Mouse (Mus musculus): ENCODE measurements around the gene Sobp. TPM values are rescaled to one million over a fixed set of nuclear protein-coding genes. Genes with fewer than 3 reads are reported as not detected.

Gene Sobp
- polyA plus RNA-seq, 1 experiment, result 14.7 TPM

DNA sequence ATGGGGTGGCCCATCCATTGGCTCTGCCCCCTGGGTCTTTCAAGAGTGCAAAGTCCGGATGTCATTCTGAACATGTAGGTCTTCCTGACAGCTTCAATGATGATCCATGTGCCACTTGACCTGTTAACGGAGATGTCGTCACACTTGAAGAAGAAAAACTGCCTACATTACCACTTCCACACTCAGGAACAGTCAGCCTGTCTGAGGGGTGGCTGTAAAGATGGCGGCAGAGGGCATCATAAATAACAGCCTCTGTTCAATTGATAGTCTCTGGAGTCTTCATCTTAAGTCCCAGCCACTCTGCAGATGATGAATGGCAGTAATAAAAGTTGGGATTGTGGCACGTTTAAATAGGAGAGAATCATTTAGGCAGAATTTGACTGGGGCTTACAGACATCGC is 87.4 kb downstream of the Sobp start:
- 90% methylated on average over 6 of the region's 6 CpGs for WGBS

DNA sequence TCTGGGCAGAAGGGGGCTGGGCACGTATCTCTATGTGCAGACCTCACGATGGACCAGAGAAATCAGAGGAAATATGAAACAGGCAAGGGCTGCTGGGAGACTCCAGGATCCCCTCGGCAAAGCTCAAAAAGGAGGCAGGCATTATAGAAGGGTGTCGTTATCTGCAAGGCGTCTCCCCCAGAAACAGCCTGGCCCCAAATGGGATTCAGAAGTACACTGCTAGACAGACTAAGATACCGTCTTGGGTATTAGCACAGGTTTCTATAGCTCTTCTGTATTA is 90.3 kb downstream of the Sobp start:
- 77% methylated on average over 6 of the region's 6 CpGs for WGBS

More for the DNA sequence above, 87.4 kb downstream of the Sobp start:
- TF ChIP-seq CTCF (IDR thresholded peaks at IDR 0.05; ENCODE audit: borderline replicate concordance, insufficient read depth, low read depth, low read length) (no peak), POLR2A (IDR thresholded peaks at IDR 0.05; ENCODE audit: borderline replicate concordance, insufficient read depth, low read length) (no peak)
- Histone ChIP-seq H3K27me3 (ENCODE audit: control insufficient read depth, insufficient read depth, low read length) (no peaks in the 10 kb centered on the region), H3K4me1 (ENCODE audit: control insufficient read depth, insufficient read depth, low read length) (no peaks in the 10 kb centered on the region), H3K4me3 (replicated peaks; ENCODE audit: insufficient read depth, low read depth, low read length) (no peak overlapping the region), H3K27ac (ENCODE audit: insufficient read depth, low read length) (no peak overlapping the region)
- DNase-seq, result no peak

DNA sequence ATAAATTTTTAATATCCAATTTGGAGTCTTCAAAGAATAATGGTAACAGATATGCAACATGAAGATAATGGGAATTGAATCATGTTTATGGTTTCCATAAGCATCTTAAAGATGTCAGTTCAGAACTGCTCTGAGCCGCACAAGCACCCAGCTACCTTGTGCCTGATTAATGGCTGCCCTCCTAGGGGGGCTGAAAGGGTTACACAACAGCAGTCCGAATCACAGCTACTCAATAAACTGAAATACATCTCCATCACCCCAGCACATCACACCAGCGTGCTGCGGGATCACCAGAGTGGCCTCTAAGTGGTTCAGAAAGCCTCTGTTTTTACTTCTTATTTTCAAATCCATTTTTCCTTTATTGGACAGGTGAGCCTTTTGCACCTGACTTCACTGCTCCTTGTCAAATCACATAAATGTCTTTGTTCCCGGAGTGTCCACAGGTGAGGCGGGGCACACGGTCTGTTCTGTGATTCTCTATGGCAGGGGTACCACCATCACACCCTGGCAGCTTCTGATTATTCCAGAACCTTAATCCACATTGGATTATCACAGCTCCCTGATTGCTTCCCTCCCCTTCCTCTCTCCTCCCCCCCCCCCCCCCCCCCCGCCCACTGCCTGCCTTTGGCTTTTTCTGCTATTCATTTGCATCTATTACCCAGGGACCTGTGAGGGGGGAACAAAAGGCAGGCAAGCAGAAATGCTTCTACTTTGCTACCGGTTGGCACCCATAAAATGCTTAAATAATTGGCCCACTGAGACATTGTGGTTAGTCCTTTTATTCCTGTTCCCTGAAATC is 90.8 kb downstream of the Sobp start:
- Histone ChIP-seq H3K4me3 (replicated peaks; ENCODE audit: insufficient read depth, low read depth, low read length) (no peak overlapping the region), H3K27me3 (ENCODE audit: control insufficient read depth, insufficient read depth, low read length) (no peaks in the 10 kb centered on the region), H3K27ac (ENCODE audit: insufficient read depth, low read length) (no peak overlapping the region), H3K4me1 (ENCODE audit: control insufficient read depth, insufficient read depth, low read length) (peaks cover 7% of the 10 kb centered on the region)
- DNase-seq, result no peak
- WGBS, result 81% methylated on average over 9 of the region's 9 CpGs
- TF ChIP-seq POLR2A (IDR thresholded peaks at IDR 0.05; ENCODE audit: borderline replicate concordance, insufficient read depth, low read length) (no peak), CTCF (IDR thresholded peaks at IDR 0.05; ENCODE audit: borderline replicate concordance, insufficient read depth, low read depth, low read length) (no peak)

More for the DNA sequence above, 90.3 kb downstream of the Sobp start:
- DNase-seq, result no peak
- H3K4me3 ChIP-seq (replicated peaks; ENCODE audit: insufficient read depth, low read depth, low read length), result no peak overlapping the region
- TF ChIP-seq CTCF (IDR thresholded peaks at IDR 0.05; ENCODE audit: borderline replicate concordance, insufficient read depth, low read depth, low read length) (no peak), POLR2A (IDR thresholded peaks at IDR 0.05; ENCODE audit: borderline replicate concordance, insufficient read depth, low read length) (no peak)
- H3K27me3 ChIP-seq (ENCODE audit: control insufficient read depth, insufficient read depth, low read length), result no peaks in the 10 kb centered on the region
- no peak overlapping the region for H3K27ac ChIP-seq (ENCODE audit: insufficient read depth, low read length)
- peaks cover 7% of the 10 kb centered on the region for H3K4me1 ChIP-seq (ENCODE audit: control insufficient read depth, insufficient read depth, low read length)

DNA sequence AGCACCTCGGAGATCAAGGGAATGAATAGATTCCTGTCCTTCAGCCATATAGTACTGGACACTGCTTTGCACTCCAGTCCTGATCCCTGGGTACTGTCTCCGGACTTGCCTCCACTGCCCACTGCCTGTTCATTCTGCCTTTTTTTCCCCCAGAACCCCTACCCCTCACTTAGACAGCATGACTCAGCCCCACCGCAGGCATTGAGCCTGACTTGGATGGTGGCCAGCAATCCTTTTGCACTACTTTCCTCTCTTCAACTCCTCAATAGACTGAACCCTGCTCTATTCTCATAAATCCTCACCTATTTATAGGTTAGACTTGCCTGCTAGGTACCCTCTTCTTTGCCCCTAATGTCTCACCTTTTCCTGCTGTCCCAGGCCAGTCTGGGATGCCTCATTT is 93.0 kb downstream of the Sobp start:
- Histone ChIP-seq H3K27ac (ENCODE audit: insufficient read depth, low read length) (no peak overlapping the region), H3K4me1 (ENCODE audit: control insufficient read depth, insufficient read depth, low read length) (peaks cover 7% of the 10 kb centered on the region), H3K4me3 (replicated peaks; ENCODE audit: insufficient read depth, low read depth, low read length) (no peak overlapping the region), H3K27me3 (ENCODE audit: control insufficient read depth, insufficient read depth, low read length) (no peaks in the 10 kb centered on the region)
- no peak for TF ChIP-seq POLR2A (IDR thresholded peaks at IDR 0.05; ENCODE audit: borderline replicate concordance, insufficient read depth, low read length)
- TF ChIP-seq CTCF (IDR thresholded peaks at IDR 0.05; ENCODE audit: borderline replicate concordance, insufficient read depth, low read depth, low read length), result no peak
- peak; percentile 36 to 41 for DNase-seq
- 26% methylated on average over 3 of the region's 3 CpGs for WGBS

DNA sequence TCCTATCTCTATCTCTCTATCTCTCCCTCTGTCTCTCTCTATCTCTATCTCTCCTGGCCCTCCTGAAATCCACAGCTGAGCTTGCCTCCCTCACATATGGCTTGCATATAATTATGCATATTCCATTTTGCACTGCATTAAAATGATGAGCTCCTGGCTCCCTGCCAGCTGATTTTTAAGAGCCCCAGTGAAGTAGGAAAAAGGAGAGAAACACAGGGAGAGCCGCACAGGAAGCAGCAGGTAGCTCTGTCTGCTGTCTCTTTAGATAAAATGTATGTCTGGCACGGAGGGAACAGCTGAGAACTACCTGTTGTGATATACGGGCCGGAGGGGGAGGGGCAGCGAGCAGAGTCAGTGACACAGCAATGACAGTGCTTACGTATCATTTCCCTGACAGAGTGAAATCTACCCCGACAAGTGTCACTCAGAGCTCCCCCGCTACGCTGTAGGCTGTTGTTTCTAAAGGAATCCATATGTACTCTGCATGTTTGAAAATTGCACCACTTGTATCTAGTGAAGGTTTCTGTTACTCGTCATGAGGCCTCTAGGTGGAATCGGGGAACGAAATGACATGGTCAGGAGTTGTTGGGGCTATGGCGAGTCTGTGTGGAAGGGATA is 98.7 kb downstream of the Sobp start:
- Histone ChIP-seq H3K4me3 (replicated peaks; ENCODE audit: insufficient read depth, low read depth, low read length) (no peak overlapping the region), H3K27ac (ENCODE audit: insufficient read depth, low read length) (no peak overlapping the region), H3K27me3 (ENCODE audit: control insufficient read depth, insufficient read depth, low read length) (no peaks in the 10 kb centered on the region), H3K4me1 (ENCODE audit: control insufficient read depth, insufficient read depth, low read length) (0 out of 2 replicates have a peak, but pooled peaks cover 4% of the 10 kb centered on the region)
- DNase-seq, result peak in 1 of 2 experiments; percentile 5
- 48% methylated on average over 13 of the region's 13 CpGs for WGBS
- TF ChIP-seq POLR2A (IDR thresholded peaks at IDR 0.05; ENCODE audit: borderline replicate concordance, insufficient read depth, low read length) (no peak), CTCF (IDR thresholded peaks at IDR 0.05; ENCODE audit: borderline replicate concordance, insufficient read depth, low read depth, low read length) (no peak)

DNA sequence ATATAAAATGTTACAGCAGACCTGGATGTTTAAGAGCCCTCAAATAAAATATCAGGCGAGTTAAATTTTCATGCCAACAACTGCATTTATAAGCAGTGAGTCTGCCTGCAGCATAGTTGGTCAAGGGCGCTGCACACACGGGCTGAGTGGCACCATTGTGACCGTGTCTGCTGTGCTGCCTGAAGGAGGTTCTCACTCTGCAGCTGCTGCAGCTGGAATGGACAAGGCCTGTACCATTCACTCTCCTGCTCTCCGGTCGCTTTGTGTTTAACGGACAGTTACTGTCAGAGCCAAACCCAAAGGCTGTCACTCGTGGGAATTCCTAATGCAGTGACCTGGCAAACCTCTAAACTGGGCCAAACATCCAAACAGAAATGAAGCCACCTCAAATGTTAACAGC is 101.0 kb downstream of the Sobp start:
- no peak overlapping the region for H3K27ac ChIP-seq (ENCODE audit: insufficient read depth, low read length)
- TF ChIP-seq CTCF (IDR thresholded peaks at IDR 0.05; ENCODE audit: borderline replicate concordance, insufficient read depth, low read depth, low read length), result no peak
- no peak for TF ChIP-seq POLR2A (IDR thresholded peaks at IDR 0.05; ENCODE audit: borderline replicate concordance, insufficient read depth, low read length)
- 48% methylated on average over 8 of the region's 8 CpGs for WGBS

DNA sequence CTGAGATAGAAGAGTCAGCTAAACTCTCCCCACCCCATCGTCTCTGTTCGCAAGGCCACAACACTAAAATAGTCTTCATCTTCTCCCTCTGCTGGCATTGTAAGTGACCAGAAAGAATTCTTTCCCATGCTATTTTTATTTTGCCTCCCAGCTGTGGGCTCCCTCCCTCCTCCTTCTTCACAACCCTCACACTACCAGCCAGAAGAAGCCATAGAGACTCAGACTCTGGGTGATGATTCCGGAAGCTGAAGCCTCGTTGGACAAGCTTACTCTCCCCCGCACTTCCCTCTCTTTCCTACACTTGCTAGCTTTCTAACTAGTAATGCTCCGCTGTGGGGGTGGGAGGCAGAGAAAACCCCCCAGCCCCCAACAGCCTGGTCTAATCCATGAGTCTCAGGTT is 103.4 kb downstream of the Sobp start:
- H3K27ac ChIP-seq (ENCODE audit: insufficient read depth, low read length), result no peak overlapping the region
- no peak for DNase-seq
- WGBS, result 90% methylated on average over 6 of the region's 6 CpGs

More for the DNA sequence above, 101.0 kb downstream of the Sobp start:
- no peak for DNase-seq
- 0 out of 2 replicates have a peak, but pooled peaks cover 4% of the 10 kb centered on the region for H3K4me1 ChIP-seq (ENCODE audit: control insufficient read depth, insufficient read depth, low read length)
- H3K27me3 ChIP-seq (ENCODE audit: control insufficient read depth, insufficient read depth, low read length), result no peaks in the 10 kb centered on the region
- no peak overlapping the region for H3K4me3 ChIP-seq (replicated peaks; ENCODE audit: insufficient read depth, low read depth, low read length)

DNA sequence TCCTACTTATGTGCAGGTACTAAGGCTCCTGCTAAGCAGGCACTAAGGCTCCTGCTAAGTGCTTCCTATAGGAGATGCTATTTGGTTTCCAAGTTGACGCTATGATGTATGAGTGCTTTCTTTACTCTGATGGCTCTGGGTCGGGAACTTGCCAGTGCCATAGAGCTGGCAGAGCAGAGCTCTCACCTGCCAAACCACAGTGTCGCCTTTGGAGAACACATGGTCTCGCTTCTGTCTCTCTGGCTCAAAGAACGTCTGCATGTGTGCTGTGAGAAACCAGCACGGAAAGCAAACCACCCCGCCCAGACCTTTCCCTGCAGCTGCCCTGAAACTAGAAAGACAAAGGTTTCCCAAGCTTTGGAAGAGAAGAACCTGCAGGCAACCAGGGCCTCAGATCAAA is 109.0 kb downstream of the Sobp start:
- Histone ChIP-seq H3K27me3 (ENCODE audit: control insufficient read depth, insufficient read depth, low read length) (no peaks in the 10 kb centered on the region), H3K27ac (ENCODE audit: insufficient read depth, low read length) (no peak overlapping the region), H3K4me3 (replicated peaks; ENCODE audit: insufficient read depth, low read depth, low read length) (no peak overlapping the region), H3K4me1 (ENCODE audit: control insufficient read depth, insufficient read depth, low read length) (peaks cover 6% of the 10 kb centered on the region; the same call in 1 of the 2 replicates)
- no peak for TF ChIP-seq POLR2A (IDR thresholded peaks at IDR 0.05; ENCODE audit: borderline replicate concordance, insufficient read depth, low read length)
- no peak for TF ChIP-seq CTCF (IDR thresholded peaks at IDR 0.05; ENCODE audit: borderline replicate concordance, insufficient read depth, low read depth, low read length)
- DNase-seq, result peak; percentile 47 to 65
- 20% methylated on average over 7 of the region's 7 CpGs for WGBS

More for the DNA sequence above, 103.4 kb downstream of the Sobp start:
- no peak overlapping the region for H3K4me3 ChIP-seq (replicated peaks; ENCODE audit: insufficient read depth, low read depth, low read length)
- TF ChIP-seq POLR2A (IDR thresholded peaks at IDR 0.05; ENCODE audit: borderline replicate concordance, insufficient read depth, low read length) (no peak), CTCF (IDR thresholded peaks at IDR 0.05; ENCODE audit: borderline replicate concordance, insufficient read depth, low read depth, low read length) (no peak)
- no peaks in the 10 kb centered on the region for H3K27me3 ChIP-seq (ENCODE audit: control insufficient read depth, insufficient read depth, low read length)
- H3K4me1 ChIP-seq (ENCODE audit: control insufficient read depth, insufficient read depth, low read length), result peaks cover 2% of the 10 kb centered on the region; the same call in 1 of the 2 replicates

Data from cerebellum, adult 2 months (tissue).